Mouse (Mus musculus): ENCODE measurements at regions not wholly inside any gene's neighbourhood (a gene's known extent, or its start where the extent isn't known, plus 50 kb on each side); places are given as distances from the start of the nearest gene placed in this dataset.

Small RNAs in the stretch of these regions (microRNA-seq; reads per million reads assigned to microRNA genes)
- gene Gm26472: 0 reads per million in 2 experiments
